Mouse (Mus musculus) gastrocnemius, postnatal 14 days (tissue): ENCODE results near the gene Gm9918. TPM values are rescaled to one million over a fixed set of nuclear protein-coding genes. Genes with fewer than 3 reads are reported as not detected.

Source experiments
- DNase-seq: peaks from one replicate; pipeline ENCODE4 v3.0.0; 2021; ENCODE audit warnings: mixed read lengths
- intact Hi-C: fragments of 180-260 bp; cut with DNase I; formaldehyde crosslinking; loops from one replicate; pipeline ENCODE4 v1.15.1; 2025; ENCODE audit warnings: low total_unique reads
- total RNA-seq, 2 experiments: library from RNA; stranded (reverse); gene quantifications; 2 replicates each; pipeline ENCODE4 v1.2.3; 2021

The Gm9918 gene
- total RNA-seq, 2 experiments from 2014 or later: not detected

DNA sequence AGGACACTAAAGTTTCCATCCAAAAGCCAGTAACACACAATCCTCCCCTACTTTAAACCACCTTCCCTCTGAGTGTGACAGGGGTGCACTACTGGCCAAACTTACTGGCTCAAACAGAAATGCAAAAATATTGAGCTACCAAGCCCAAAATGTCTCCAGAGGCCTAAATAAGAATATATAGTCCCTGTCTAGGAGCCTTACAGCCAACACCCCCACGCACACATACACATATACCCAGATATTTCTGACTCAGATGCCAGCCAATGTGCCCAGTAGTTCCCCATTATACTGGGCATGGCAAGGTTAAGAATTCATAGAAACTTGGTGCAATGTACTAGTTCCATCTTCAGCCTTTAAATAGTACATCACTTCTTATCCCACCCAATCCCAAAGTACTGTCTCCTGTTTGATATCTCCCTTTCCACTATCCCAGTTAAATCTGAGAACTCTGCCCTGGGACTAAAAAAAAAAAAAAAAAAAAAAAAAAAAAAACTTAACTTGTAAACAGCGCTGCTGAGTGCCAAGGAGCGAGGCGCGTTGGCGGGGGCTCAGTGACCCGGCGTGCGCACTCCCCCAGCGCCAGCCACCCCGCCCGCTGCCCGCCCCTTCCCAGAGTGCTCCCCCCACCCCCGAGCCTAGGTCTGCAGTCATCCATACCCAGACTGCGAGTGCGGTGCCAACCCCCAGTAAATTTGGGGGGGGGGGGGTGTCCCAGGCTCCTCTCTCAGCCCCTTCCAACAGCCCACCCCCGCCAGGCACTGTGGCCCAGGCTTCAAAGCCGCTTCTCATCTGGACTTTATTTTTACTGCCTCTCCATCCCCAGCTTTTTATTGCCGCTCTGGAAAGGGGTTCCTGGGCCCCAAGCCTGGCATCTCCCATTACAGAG is 25.8 kb upstream of the Gm9918 start:
- intact Hi-C loops: loop anchor here (5.0 kb wide), 1 partner anchor 73 kb away; no protein-coding TSS in a partner anchor
- DNase-seq: peak; percentile 69

DNA sequence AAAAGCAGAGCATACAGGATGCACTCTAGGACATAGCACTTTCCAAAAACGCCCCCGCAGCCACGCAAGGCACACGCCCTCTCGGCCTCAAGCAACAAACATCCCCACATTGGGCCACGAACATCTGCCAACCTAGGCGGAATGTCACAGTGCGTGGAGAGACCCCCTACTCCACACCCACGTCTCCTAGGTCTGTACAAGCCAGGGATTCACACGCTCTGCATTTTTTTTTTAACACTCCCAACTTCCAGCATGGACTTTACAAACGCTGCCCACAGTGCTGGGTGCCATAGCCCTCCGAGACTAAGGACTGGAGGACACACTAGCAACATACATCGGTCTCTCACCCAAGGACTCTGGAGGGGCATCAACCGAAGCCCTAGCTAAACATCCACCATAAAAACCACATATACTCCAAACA is 24.9 kb upstream of the Gm9918 start:
- DNase-seq: peak; percentile 35

DNA sequence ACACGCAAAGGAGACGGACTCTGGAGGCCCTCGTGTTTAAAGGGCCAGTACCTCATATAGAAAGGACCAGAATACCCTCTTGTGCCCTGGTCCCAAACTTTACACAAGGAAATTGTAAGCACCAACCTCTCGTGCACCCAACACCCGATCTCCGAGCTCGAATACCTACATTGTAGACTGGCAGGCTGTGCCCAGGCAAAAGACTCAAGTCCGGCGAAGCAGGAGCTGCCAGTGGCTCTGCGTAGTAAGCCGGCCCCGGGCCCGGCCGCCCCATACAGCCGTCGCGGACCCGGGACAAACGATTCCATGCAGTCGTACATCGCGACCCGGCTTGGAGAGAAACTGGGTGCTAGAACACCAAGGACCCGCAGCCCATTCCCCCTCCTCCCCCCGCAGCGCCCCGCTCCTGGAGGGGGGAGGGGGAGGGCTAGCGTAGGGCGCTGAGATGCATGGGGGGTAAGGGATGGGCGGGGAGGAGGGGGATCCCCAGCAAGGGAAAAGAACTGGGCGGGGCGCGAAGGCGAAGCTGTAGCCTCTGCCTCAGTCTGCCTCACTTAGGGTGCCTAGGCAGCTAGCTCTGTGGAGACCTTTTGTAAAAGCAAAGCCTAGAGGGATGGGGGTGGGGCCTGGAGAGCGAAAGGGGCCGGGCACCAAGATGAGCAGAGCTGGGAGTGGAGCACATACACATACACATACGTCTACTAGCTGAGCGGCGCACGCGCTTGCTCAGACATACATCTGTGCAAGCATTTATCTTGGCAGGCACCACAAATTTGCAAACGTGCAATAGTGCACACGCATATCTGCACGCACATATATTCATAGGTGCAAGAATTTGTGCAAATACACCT is 24.2 kb upstream of the Gm9918 start:
- intact Hi-C loops: no loop called here
- DNase-seq: peak; percentile 76

More for the DNA sequence above, 24.9 kb upstream of the Gm9918 start:
- intact Hi-C loops: no loop called here

DNA sequence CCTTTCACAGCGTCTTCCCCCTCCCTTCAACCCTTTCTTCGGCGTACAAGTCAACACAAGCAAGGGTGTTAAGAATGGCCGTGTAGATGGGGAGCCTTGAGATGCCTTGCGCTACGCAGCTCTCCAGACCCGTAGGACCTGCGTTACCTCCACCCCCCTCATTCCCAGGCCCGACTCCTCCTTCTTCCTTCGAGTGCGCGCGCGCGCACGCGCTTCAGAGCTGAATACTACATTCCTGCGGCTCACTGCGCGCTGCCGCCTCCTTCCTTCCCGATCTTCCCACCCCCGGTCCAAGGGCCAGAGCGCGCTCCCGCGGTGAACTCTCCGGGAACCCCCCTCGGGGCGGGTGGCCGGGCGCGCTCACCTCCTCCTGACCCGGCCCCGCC is 23.5 kb upstream of the Gm9918 start:
- peak; percentile 98 for DNase-seq
- intact Hi-C loops: no loop called here

DNA sequence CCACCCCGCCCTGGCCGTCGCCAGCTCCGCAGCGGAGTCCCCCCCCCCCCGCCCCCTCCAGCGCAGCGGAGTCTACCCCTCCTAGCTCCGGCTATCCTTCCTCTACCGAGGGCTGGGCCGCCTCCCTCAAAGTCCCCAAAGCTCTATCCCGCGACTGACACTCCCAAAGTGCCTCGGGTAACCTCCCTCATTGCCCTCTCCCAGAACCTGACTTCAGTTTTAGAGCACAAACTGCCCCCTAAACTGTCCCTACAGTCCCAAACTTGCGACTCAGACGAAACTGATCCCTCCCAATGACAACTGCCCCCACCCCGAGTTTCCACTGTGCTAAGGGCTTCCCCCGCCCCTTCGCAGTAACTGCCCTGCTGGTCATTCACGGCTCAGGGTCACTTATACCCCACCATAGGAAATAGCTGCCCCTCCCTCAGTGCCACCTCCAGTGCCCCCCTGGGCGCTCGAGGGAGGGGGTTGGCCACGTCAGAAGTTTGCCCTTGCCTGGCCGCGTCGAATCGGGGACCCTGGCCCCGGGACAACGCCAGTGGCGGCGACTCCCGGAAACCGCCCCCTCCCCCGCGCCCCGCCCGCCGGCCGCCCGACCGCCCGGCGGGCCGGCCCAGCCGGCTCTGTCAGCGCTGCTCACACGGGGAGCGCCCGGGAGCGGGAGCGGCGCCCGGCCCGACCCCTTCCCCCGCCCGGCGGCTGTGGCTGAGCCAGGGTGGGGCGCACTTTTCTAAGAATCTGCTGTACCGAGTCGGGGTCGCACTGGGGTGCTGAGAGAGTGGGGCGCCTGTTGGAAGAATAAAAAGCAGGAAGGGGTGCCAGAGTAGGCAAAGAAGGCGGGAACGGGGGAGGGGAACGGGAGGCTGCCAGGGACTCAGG is 22.9 kb upstream of the Gm9918 start:
- intact Hi-C loops: no loop called here
- DNase-seq: peak; percentile 79

DNA sequence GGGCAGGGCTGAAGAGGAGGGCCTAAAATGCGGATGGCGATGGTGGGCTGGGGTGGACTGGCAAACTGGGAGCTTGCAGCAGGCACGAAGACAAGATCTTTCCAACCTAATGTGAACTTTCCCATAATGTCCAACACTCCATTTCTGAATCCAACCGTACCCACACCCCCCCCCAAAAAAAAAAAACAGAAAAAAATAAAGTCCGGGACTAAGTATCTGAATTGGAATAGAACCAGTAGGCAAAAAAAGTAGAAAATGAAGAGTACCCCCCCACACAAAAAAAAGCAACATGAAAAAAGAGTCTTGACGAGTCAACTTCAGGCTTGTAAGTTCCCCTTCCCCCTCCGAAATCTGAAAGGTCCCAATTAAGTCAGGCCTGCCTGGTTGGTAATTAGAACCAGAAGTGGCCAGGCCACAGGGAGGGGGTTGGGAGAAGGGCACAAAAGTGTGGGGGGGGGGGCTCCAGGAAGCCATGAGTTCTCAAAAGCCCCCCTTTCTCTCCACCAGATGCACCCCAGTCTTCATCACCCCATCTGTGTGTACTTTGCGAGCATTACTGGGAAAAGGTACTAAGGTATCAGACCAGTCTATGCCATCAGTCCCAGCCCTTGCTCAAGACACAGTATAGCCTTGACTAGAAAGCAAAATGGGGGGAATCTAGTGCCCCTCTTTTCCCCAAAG is 22.1 kb upstream of the Gm9918 start:
- intact Hi-C loops: no loop called here
- no peak for DNase-seq

DNA sequence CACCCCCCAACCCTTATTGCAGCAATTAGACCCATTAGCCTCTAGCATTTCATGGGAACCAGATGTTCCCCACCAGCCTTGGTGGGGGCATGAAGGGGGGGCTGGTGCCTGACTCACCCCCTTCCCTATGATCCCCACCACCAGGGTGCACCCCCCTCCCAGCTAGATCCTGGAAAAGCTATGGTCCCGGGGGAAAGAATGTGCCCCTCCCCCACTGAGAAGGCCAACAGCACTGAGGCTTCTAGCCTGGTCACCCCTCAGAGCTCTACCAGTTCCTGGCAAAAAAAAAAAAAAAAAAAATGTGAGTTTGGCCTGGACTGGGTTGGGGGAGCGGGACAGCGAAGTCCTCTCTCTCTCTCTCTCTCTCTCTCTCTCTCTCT is 21.6 kb upstream of the Gm9918 start:
- DNase-seq: no peak
- intact Hi-C loops: no loop called here

DNA sequence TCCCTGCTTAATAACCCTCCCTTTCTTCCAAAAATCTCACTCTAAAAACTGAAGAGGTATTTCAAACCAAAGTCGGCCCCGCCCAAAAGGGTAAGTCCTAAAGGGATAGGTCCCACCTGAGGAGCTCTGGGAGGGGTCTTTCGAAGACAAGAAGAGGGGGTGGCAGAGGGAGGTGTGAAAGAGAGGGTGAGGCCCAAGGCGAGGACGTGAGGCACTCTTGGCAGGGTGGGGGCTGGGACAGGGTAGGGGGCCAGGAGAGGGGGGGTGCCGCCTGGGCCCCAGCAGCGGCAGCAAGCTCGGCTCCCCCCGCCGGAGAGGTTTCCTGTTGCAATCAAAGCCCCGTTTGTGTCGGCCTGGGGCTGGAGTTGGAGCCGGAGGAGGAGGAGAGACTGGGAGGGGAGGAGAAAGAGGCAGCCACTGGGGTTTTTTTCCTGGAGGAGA is 21.1 kb upstream of the Gm9918 start:
- DNase-seq: peak; percentile 54
- intact Hi-C loops: no loop called here

DNA sequence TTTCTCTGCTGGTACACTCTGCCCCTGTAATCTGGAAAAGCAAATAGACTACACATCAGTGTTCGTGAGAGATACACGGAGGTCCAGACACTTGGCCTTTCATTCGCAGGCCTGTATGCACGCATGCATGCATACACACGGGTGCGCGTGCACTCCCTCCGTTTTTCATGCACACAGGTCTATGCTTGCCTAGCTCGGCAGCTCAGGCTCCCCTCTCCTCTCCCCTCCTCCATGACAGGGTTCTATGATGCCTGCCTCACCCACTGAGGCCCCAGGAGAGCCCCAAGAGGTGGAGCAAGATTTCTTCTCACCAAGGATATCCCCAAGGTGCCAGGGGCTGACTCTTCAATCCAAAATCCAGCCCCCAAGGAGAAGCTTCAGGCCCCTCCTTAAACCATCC is 20.4 kb upstream of the Gm9918 start:
- no peak for DNase-seq
- intact Hi-C loops: no loop called here

DNA sequence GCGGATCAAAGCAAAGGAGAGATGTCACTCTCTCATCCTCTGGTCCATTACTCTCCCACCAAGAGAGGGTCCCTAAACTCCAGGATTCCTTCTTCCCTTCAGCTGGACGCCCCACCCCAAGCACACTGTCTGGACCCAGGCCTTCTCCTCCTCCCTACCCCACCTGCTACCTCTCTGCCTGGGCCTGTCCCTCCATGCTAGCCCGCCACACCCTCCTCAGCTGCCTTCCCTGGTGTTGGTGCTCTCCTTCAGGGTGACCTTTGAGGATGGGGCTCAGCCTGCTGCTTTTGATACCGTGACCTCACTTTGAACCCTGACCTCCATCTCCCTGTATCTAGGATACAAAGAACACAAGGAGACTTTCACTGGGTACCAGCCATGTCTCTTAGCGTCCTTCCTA is 19.8 kb upstream of the Gm9918 start:
- intact Hi-C loops: no loop called here
- no peak for DNase-seq

DNA sequence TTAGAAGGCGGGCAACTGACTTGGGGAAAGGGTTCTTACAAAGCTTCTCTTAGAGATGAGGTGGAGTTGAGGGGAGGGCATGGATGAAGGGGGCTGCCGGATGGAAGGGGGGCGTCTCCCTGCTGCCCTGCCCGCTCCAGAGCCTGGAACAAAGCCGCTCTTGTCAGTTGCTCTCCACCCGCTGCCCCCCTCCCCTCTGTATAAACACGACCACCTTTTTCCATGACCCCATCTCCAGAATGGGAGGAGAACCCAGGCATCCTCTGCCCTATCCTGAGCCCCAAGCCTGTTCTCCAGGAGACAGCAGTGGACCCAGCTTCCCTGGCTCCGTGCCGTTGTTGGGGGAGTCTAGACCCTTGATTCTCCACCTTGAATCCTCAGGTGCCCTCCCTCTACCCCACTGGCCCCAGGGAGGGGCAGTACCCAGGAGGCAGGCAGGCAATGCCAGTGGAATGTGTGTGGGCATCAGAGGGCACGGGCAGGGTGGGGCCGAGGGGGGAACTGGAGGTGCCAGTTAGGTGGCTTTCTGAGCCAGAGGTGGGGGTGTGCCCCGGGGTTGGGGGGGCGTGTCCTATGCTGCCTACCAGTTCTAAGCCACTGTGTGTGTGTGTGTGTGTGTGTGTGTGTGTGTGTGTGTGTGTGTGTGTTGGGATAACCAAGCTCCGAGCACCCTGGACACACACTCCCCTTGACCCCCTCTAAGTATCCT is 14.7 kb upstream of the Gm9918 start:
- DNase-seq: no peak
- intact Hi-C loops: no loop called here

DNA sequence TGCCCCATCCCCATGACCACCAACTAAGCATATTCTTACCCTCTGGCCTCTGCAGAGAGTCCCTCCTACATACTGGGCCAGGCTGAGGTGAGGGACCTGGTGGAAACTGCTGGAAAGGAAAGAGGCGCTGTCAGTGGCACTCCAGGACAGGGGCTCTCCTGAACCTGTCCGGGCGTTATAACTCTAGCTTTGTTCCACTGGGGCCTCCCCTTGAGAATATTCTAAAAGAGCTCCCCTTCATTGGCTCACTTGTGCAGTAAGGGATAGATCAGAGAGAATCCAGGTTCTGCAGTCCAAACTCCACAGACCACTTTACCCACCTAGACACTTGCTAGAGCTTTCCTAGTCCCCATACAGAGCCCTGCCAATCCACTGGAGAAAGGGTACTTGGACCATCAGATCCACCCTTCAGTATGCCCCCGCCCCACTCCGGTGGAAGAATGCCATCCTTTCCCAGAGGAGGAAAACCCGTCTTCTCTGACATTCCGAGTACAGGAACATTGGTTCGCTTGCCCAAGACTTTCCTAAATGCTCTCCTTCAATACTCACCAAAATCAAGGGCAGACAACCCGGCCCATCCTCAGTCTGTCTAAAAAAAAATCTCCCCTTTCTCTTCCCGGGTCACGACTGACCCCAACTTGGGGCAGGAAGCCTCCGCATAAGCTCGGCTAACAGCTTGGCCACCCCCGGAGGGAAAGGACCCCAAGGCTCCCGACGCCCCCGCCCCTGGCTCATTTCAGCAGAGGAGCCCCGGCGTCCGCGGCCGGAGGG is 13.7 kb upstream of the Gm9918 start:
- intact Hi-C loops: no loop called here
- no peak for DNase-seq

DNA sequence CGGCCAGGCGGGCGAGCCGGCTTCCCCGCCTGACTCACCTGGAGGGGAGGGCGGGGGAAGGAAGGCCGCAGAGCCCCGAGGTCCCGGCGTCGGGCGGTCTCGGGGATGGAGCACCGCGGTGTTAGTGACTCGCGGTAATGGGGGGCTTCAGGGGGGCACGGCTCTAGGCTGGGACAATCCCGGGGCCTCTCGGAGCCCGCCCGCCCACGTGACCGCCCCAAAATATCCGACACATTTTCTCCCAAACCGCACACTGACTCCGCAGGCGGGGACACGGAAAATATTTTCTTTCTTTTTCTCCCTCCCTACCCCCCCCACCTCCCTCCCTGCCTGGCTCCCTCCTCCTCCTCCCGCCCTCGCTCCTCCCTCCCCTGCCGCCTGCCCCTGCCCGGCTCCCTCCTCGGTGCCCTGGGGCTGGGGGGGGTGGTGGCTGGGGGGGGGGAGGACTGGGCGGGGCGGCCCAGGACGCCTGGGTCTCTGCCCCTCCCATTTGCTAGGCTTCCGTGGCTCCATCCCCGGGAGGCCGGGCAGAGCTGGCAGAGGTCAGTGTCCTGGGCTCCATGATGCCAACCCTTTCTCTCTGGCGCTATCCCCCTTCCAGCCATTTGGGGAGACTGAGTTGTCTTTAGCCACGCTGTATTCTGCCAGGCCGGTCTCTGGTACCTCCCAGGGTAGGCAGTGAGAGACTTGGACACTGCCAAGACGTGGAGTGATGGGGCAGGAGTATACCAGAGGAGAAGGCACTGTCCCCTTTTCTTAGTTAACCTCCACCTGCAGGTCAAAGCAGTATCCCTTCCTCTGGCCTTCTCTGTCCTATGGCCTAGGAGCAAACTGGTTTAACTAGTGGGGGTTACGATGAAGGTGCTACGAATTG is 12.9 kb upstream of the Gm9918 start, which contains the start of gene Rarg:
TSS of gene Rarg (minus strand) at position 316 of the 874 bp plus-strand sequence.
- intact Hi-C loops: no loop called here
- DNase-seq: peak; percentile 52

DNA sequence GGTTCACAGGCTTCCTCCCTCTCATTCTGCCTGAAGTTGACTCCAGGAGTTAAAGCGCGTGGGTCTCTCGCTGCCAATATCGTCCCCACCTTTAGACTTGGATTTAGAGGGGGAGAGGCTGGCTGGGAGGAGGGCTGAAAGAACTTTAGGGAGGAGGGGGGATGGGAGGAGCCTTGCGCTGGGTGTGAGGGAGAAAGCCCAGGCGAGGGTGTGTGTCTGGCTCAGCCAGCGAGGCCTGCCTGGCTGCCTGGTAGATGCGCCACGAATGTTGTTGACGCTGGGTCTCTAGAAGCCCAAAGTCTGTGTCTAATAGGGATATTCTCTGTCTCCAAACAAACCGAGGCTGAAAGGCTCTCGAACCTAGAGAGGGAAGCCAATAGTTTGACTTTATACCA is 12.3 kb upstream of the Gm9918 start:
- intact Hi-C loops: no loop called here
- peak; percentile 63 for DNase-seq

DNA sequence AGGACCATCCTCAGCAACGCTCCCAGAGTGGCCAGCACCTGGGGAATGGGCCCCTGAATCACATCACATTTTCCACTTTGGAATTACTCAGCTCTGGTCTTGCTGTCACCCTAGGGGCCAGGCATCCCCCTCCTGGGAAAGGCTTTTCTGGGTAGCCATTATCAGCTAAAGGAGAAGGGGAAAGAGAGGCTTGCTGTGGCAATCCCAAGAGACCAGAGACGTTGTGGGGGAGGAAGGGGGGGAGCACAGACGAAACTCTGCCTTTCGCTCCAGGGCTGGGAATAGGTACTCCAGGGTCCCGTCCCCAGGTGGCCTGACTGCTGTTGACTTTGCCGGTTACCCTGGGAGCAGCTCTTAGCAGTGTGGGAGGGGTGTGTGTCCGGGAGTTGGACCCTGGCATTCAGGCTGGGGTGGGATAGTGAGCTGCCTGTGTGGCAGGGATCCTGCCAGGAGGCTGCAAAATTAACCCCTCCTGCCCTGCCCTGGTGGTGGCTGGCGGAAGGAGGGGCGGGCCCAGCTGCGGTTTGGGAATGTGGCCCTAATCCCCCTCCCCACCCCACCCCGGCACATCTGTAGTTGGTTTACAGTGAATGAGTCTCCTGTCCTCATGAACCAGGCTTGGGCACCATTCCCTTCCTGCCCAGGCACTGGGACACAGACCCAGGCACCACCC is 11.6 kb upstream of the Gm9918 start:
- intact Hi-C loops: no loop called here

DNA sequence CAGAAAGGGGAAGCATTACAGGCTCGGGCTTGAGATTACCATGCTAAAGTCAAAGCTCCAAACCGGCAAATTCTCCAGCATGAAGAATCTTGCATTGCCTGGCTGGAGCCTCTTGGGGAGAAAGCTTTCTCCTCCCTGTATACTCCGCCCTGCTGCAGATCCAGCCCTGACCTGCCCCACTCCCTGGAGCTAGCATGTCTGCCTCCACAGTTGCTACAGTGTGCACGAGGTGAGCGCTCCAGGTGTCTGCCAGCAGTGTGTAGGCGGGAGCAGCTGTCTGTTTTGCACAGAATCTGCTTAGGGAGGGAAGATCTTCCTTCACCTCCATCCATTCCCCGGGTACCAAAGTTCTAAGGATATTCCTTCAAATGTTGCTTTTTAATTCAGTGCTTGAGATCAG is 7.8 kb upstream of the Gm9918 start:
- intact Hi-C loops: no loop called here

More for the DNA sequence above, 11.6 kb upstream of the Gm9918 start:
- no peak for DNase-seq

More for the DNA sequence above, 7.8 kb upstream of the Gm9918 start:
- DNase-seq: no peak
